27 mouse cellular contexts compared by ENCODE assay signal in the genomic region with DNA sequence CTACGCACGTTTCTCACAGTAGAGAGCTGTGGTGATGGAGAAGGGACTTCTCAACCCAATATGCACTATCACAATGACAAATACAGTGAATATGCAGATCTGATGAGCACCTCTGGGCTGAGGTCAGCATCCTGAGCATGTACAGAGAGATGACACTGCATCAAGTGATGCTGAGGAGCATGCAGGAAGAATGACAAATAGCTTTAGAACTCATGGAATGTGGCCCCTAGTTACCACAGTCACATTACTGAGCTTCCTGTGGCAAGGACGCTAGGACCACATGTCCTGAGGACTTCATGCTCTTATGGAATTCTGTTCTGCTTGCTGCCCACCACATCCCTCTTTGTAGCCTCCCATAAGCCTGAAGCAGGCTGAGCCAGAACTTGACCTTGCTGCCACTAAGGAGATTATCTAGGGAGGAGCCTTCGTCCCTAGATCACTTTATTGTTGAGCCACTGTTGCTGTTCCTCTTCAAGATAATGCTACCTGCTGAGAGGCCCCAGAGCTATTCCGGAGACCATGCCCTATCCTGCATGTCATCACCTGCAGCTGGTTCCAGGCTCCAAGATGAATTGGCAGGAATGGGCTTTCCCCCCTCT. TPM values are rescaled to one million over a fixed set of nuclear protein-coding genes. Genes with fewer than 3 reads are reported as not detected.
"Had no signal": no experiment of that assay in that cellular context is flagged by ENCODE, and none has a peak within 500 bp of the region (broad histone marks: within the 10 kb centered on the region; RNA-seq: fewer than 3 reads in every experiment).

No protein-coding gene starts in this region.

- H3K9me3 ChIP-seq: liver, embryonic 13.5 days had no signal

- H3K27me3 ChIP-seq: liver, embryonic 13.5 days had no signal

- H3K4me1 ChIP-seq: liver, embryonic 13.5 days had no signal

- H3K36me3 ChIP-seq: liver, embryonic 13.5 days had no signal

- ATAC-seq: lung, postnatal 0 days had no signal

- DNase-seq: kidney, postnatal 25 days; layer of hippocampus, adult 9-11 months; layer of hippocampus, postnatal 36 days; liver, embryonic 13.5 days; lung, embryonic 14.5 days; midbrain, embryonic 14.5 days; thymus, adult 18-20 months; thymus, postnatal 36 days had no signal

- H3K27ac ChIP-seq: kidney, postnatal 0 days; layer of hippocampus, adult 2 months; left cerebral cortex, adult 2 months; liver, embryonic 13.5 days; macrophage had no signal

- H3K4me3 ChIP-seq: layer of hippocampus, adult 2 months; left cerebral cortex, adult 2 months; liver, embryonic 13.5 days had no signal

- H3K9ac ChIP-seq: liver, embryonic 13.5 days; lung, embryonic 14.5 days had no signal

RNA-seq across cellular contexts. Expression of a gene that starts 46.7 kb away (rescaled TPM):
- total RNA-seq: left cerebral cortex, postnatal 10 days; liver, adult 2 months; megakaryocyte-erythroid progenitor cell, adult 5-6 weeks had no signal
- polyA plus RNA-seq: kidney, postnatal 0 days; large intestine, adult 2 months; limb, embryonic 11.5 days; limb, embryonic 14.5 days; liver, adult 2 months; liver, embryonic 13.5 days; liver, embryonic 16.5 days; lung, embryonic 14.5 days; macrophage; midbrain, embryonic 11.5 days; neural tube, embryonic 11.5 days; neural tube, embryonic 14.5 days; small intestine, adult 2 months; spleen, adult 2 months; stomach, embryonic 16.5 days; testis, adult 2 months had no signal
